Comparison of ENCODE assay signal across 8 mouse cellular contexts in the genomic region with DNA sequence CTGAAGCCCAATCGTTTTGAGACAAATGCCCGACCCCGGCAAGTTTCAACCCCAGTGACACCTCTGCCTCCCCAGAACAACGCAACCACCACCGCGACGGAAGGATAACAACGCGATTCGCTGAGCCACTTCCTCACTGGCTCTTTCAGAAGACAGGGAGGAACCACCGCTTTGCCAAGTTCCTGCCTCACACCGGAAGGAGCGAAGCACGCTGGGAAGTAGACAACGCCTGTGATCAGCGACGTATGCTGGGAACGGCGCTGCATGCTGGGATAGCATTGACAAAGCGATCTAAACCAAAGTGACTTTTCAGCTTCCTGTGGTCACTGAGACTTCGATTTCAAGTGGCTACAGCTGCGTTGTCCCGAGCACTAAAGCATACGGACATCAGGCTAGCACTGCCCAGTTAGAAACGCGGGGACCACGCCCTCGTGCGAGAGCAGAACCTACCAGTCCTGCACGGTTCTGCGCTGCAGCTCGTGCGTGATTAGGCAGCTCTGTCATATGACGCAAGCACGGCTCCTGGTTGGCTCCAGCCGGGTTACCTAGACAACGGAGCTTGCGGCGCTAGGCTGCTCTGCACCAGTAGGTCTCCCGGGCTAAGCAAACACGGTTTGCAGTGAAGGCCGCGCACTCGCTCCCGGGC. TPM values are rescaled to one million over a fixed set of nuclear protein-coding genes. Genes with fewer than 3 reads are reported as not detected.
DNase-seq lines count a peak whose midpoint lies in the region; ATAC-seq and TF ChIP-seq lines count a peak whose summit lies in the region.

A gene (plus strand): TSS at position 195 of the 646 bp plus-strand sequence.

- no peaks in the 10 kb centered on the region for H3K9me3 ChIP-seq in embryonic facial prominence, embryonic 15.5 days (replicated peaks)
- H3K9me3 ChIP-seq in limb, embryonic 14.5 days (ENCODE audit: control insufficient read depth, low read length) = peaks cover 7% of the 10 kb centered on the region; the same call in 1 of the 2 replicates
- H3K9me3 ChIP-seq in midbrain, postnatal 0 days (ENCODE audit: low read length) = no peaks in the 10 kb centered on the region

- peak within 1 kb of the TSS; percentile 88 for H3K27ac ChIP-seq in bone marrow, adult 2 months (ENCODE audit: control insufficient read depth, insufficient read depth, low read depth, low read length, poor library complexity)
- H3K27ac ChIP-seq in embryonic facial prominence, embryonic 15.5 days (replicated peaks) = peak within 1 kb of the TSS; percentile 99
- H3K27ac ChIP-seq in limb, embryonic 14.5 days (replicated peaks; ENCODE audit: low read depth, low read length) = peak within 1 kb of the TSS; percentile 96
- peak within 1 kb of the TSS; percentile 96 for H3K27ac ChIP-seq in midbrain, postnatal 0 days (ENCODE audit: low read depth, low read length)

- H3K4me2 ChIP-seq in embryonic facial prominence, embryonic 15.5 days (replicated peaks) = peak within 1 kb of the TSS; percentile 82
- H3K4me2 ChIP-seq in limb, embryonic 14.5 days (replicated peaks; ENCODE audit: low read depth, low read length, severe bottlenecking) = peak within 1 kb of the TSS; percentile 92
- peak within 1 kb of the TSS; percentile 82 for H3K4me2 ChIP-seq in midbrain, postnatal 0 days (ENCODE audit: low read depth, low read length, poor library complexity, severe bottlenecking)

- peak within 1 kb of the TSS; percentile 67 for H3K9ac ChIP-seq in embryonic facial prominence, embryonic 15.5 days
- peak within 1 kb of the TSS; percentile 70 for H3K9ac ChIP-seq in limb, embryonic 14.5 days (ENCODE audit: low read depth, low read length, severe bottlenecking)
- peak within 1 kb of the TSS; percentile 90 for H3K9ac ChIP-seq in midbrain, postnatal 0 days (replicated peaks; ENCODE audit: low read length, poor library complexity, severe bottlenecking)

- peak; percentile 99 for DNase-seq in 416B (ENCODE audit: low read depth)
- DNase-seq in heart, adult 8-10 months (ENCODE audit: low spot score) = peak; percentile 97
- DNase-seq in kidney, adult 9 months = peak; percentile 97
- DNase-seq in limb, embryonic 14.5 days (ENCODE audit: low spot score) = peak; percentile 98
- peak; percentile 99 for DNase-seq in midbrain, postnatal 0 days (ENCODE audit: low spot score)
- DNase-seq in spleen, postnatal 14 days (ENCODE audit: low spot score in 2 of 2) = peak; percentile 75 to 78

- H3K4me1 ChIP-seq in bone marrow, adult 2 months (ENCODE audit: control insufficient read depth, insufficient read depth, low read length) = peaks cover 3% of the 10 kb centered on the region; the same call in 1 of the 2 replicates
- peaks cover 23% of the 10 kb centered on the region for H3K4me1 ChIP-seq in embryonic facial prominence, embryonic 15.5 days
- H3K4me1 ChIP-seq in limb, embryonic 14.5 days (ENCODE audit: control insufficient read depth, insufficient read depth, low read length) = peaks cover 13% of the 10 kb centered on the region
- H3K4me1 ChIP-seq in midbrain, postnatal 0 days (ENCODE audit: insufficient read depth, low read length) = peaks cover 16% of the 10 kb centered on the region

- peak within 1 kb of the TSS; percentile 79 for H3K4me3 ChIP-seq in bone marrow, adult 2 months (replicated peaks; ENCODE audit: control insufficient read depth, low read depth, low read length)
- peak within 1 kb of the TSS; percentile 89 for H3K4me3 ChIP-seq in embryonic facial prominence, embryonic 15.5 days (replicated peaks)
- H3K4me3 ChIP-seq in limb, embryonic 14.5 days (replicated peaks; ENCODE audit: low read length) = peak within 1 kb of the TSS; percentile 83
- peak within 1 kb of the TSS; percentile 86 for H3K4me3 ChIP-seq in midbrain, postnatal 0 days (ENCODE audit: low read depth, low read length)

- peaks cover 17% of the 10 kb centered on the region for H3K36me3 ChIP-seq in embryonic facial prominence, embryonic 15.5 days
- peaks cover 16% of the 10 kb centered on the region for H3K36me3 ChIP-seq in limb, embryonic 14.5 days (ENCODE audit: control insufficient read depth, insufficient read depth, low read length)
- peaks cover 15% of the 10 kb centered on the region for H3K36me3 ChIP-seq in midbrain, postnatal 0 days (ENCODE audit: insufficient read depth, low read length)

- H3K27me3 ChIP-seq in embryonic facial prominence, embryonic 15.5 days = no peaks in the 10 kb centered on the region
- H3K27me3 ChIP-seq in limb, embryonic 14.5 days (ENCODE audit: control insufficient read depth, insufficient read depth, low read length) = no peaks in the 10 kb centered on the region
- H3K27me3 ChIP-seq in midbrain, postnatal 0 days (ENCODE audit: insufficient read depth, low read length) = no peaks in the 10 kb centered on the region

- peak; percentile 99 for ATAC-seq in embryonic facial prominence, embryonic 15.5 days (ENCODE audit: insufficient number of reproducible peaks, low FRiP score, low TSS enrichment, low read depth)
- peak; percentile 100 for ATAC-seq in limb, embryonic 14.5 days (ENCODE audit: low FRiP score, low read depth)
- ATAC-seq in midbrain, postnatal 0 days (ENCODE audit: low FRiP score) = peak; percentile 99

- WGBS in bone marrow, adult 2 months = under 1% methylated on average over 45 of the region's 45 CpGs
- under 1% methylated on average over 45 of the region's 45 CpGs for WGBS in embryonic facial prominence, embryonic 15.5 days
- 1% methylated on average over 45 of the region's 45 CpGs for WGBS in limb, embryonic 14.5 days
- WGBS in midbrain, postnatal 0 days = under 1% methylated on average over 45 of the region's 45 CpGs

- TF ChIP-seq CTCF in bone marrow, adult 2 months (IDR thresholded peaks at IDR 0.05; ENCODE audit: control insufficient read depth, insufficient read depth, low read length) = peak; percentile 13; the same call in 1 of the 2 replicates
- TF ChIP-seq CTCF in midbrain, postnatal 0 days (IDR thresholded peaks at IDR 0.05) = peak; percentile 20

- TF ChIP-seq POLR2A in bone marrow, adult 2 months (IDR thresholded peaks at IDR 0.05; ENCODE audit: borderline replicate concordance, control insufficient read depth, low read depth, low read length) = peak; percentile 84
- TF ChIP-seq POLR2A in limb, embryonic 14.5 days (IDR thresholded peaks at IDR 0.05; ENCODE audit: borderline replicate concordance, extremely low read depth, insufficient read depth, insufficient read length) = peak; percentile 59; the same call in 1 of the 2 replicates

RNA-seq across cellular contexts. Expression of the gene that starts here (rescaled TPM):
- 5.4 and 15.5 TPM in 2 replicates for polyA plus RNA-seq in bone marrow, adult 2 months (2011; ENCODE audit: insufficient read depth, insufficient read length, low replicate concordance, missing spikeins)
- polyA plus RNA-seq in embryonic facial prominence, embryonic 15.5 days (2015; fragmentation: Nextera tagmentation; extraction: Ambion mirVana) = 34.5 and 36.5 TPM in 2 replicates
- 1 to 10 TPM; 4.9 to 7.4 (median 6.7) TPM for total RNA-seq in heart, adult 8-10 months (2022)
- 34.9 and 39.4 TPM in 2 replicates for polyA plus RNA-seq in limb, embryonic 14.5 days (2012; rRNA removed)
- 23.2 and 28.6 TPM in 2 replicates for polyA plus RNA-seq in limb, embryonic 14.5 days (2014; fragmentation: Nextera tagmentation; extraction: Ambion mirVana)
- 84.7 and 101 TPM in 2 replicates for total RNA-seq in midbrain, postnatal 0 days (2014; rRNA removed)
- polyA plus RNA-seq in midbrain, postnatal 0 days (2015; fragmentation: Nextera tagmentation; extraction: Ambion mirVana) = 52.8 and 55.6 TPM in 2 replicates

Comparison
In these comparisons a context has a peak if more than half of its experiments do, and no peak if none do; other contexts are left out.
1. Peak in every context shown above with its lines: DNase-seq, ATAC-seq, H3K4me3 ChIP-seq and H3K27ac ChIP-seq.
2. RNA of the gene that starts here (total RNA-seq): 84.7 to 101 TPM in midbrain, postnatal 0 days; 4.9 to 7.4 TPM in heart, adult 8-10 months; every median in the first group is over 10 times any median in the second.